Mouse (Mus musculus) bone marrow, adult 2 months (tissue): ENCODE measurements around the gene Mettl22. TPM values are rescaled to one million over a fixed set of nuclear protein-coding genes. Genes with fewer than 3 reads are reported as not detected.

Experiments used
- H3K27ac ChIP-seq: fragments of 200-500 bp; 2 replicates; pipeline ENCODE4 v1.5.1; 2012; ENCODE audit warnings: low read depth, mild to moderate bottlenecking, control low read depth, inconsistent platforms, low read length; ENCODE audit not compliant: control insufficient read depth, poor library complexity, insufficient read depth
- H3K4me1 ChIP-seq: fragments of 200-500 bp; 2 replicates; pipeline ENCODE4 v1.6.1; 2011; ENCODE audit warnings: low read length; ENCODE audit not compliant: control insufficient read depth, insufficient read depth
- H3K4me3 ChIP-seq: fragments of 200-500 bp; replicated peaks from 2 replicates; pipeline ENCODE3; 2011; ENCODE audit warnings: mild to moderate bottlenecking, low read depth, low read length, control low read depth; ENCODE audit not compliant: control insufficient read depth
- CTCF ChIP-seq: fragments of 200-500 bp; IDR thresholded peaks from 2 replicates; pipeline ENCODE4 v1.5.1; 2011; ENCODE audit warnings: low read length, control low read depth; ENCODE audit not compliant: control insufficient read depth, insufficient read depth
- POLR2A ChIP-seq: fragments of 200-500 bp; IDR thresholded peaks from 2 replicates; pipeline ENCODE4 v1.6.1; 2011; ENCODE audit warnings: low read depth, mild to moderate bottlenecking, control low read depth, low read length, borderline replicate concordance; ENCODE audit not compliant: control insufficient read depth
- WGBS: fragments of 180-500 bp; shearing (Covaris S2); methylation state at CpG from one replicate; pipeline ENCODE4 v1.1.7; 2018; 5-methylcytosine and 5-hydroxymethylcytosine counted together
- polyA plus RNA-seq: library from polyadenylated mRNA; stranded (reverse); fragments of >200 nt; gene quantifications from 2 replicates; pipeline ENCODE4 v1.2.4, GENCODE M21; 2011; ENCODE audit warnings: low replicate concordance; ENCODE audit not compliant: missing spikeins, insufficient read depth, insufficient read length

Mettl22 gene
- polyA plus RNA-seq, 1 experiment, result 11.5 TPM

- Histone ChIP-seq H3K4me1 (no peaks in the 10 kb centered on the region), H3K4me3 (no peak overlapping the region), H3K27ac (no peak overlapping the region)
- TF ChIP-seq POLR2A (no peak), CTCF (no peak)
- WGBS, result 28% methylated on average over 4 of the region's 4 CpGs
Observed at GRCm38 (mm10) chr16:8521322-8521721, 50.7 kb downstream of the Mettl22 start.

GRCm38 (mm10) chr16:8523480-8524144 is 53.0 kb downstream of the Mettl22 start:
- Histone ChIP-seq H3K4me1 (no peaks in the 10 kb centered on the region), H3K4me3 (no peak overlapping the region), H3K27ac (no peak overlapping the region)
- 59% methylated on average over 11 of the region's 11 CpGs for whole genome bisulfite sequencing
- TF ChIP-seq POLR2A (no peak), CTCF (no peak)

- WGBS, result 77% methylated on average over 16 of the region's 16 CpGs
- Histone ChIP-seq H3K27ac (no peak overlapping the region), H3K4me1 (no peaks in the 10 kb centered on the region), H3K4me3 (no peak overlapping the region)
- no peak for TF ChIP-seq POLR2A
- no peak for TF ChIP-seq CTCF
Observed at GRCm38 (mm10) chr16:8524163-8524847, 53.7 kb downstream of the Mettl22 start.

- TF ChIP-seq CTCF, result no peak
- TF ChIP-seq POLR2A, result no peak
- no peaks in the 10 kb centered on the region for H3K4me1 ChIP-seq
- no peak overlapping the region for H3K4me3 ChIP-seq
- 73% methylated on average over 3 of the region's 3 CpGs for WGBS
- H3K27ac ChIP-seq, result no peak overlapping the region
Observed at GRCm38 (mm10) chr16:8525293-8525692, 54.7 kb downstream of the Mettl22 start.

GRCm38 (mm10) chr16:8525877-8526276 is 55.3 kb downstream of the Mettl22 start:
- no peak overlapping the region for H3K4me3 ChIP-seq
- 69% methylated on average over 7 of the region's 7 CpGs for WGBS
- H3K27ac ChIP-seq, result no peak overlapping the region
- no peaks in the 10 kb centered on the region for H3K4me1 ChIP-seq
- TF ChIP-seq CTCF (no peak), POLR2A (no peak)

GRCm38 (mm10) chr16:8529389-8529788 is 58.8 kb downstream of the Mettl22 start:
- WGBS, result 81% methylated on average over 1 of the region's 1 CpGs
- Histone ChIP-seq H3K27ac (no peak overlapping the region), H3K4me3 (no peak overlapping the region), H3K4me1 (no peaks in the 10 kb centered on the region)
- TF ChIP-seq POLR2A, result no peak
- TF ChIP-seq CTCF, result no peak

- WGBS, result 55% methylated on average over 14 of the region's 14 CpGs
- no peak for TF ChIP-seq POLR2A
- TF ChIP-seq CTCF, result no peak
- no peaks in the 10 kb centered on the region for H3K4me1 ChIP-seq
- H3K27ac ChIP-seq, result no peak overlapping the region
- H3K4me3 ChIP-seq, result no peak overlapping the region
Observed at GRCm38 (mm10) chr16:8530018-8530417, 59.4 kb downstream of the Mettl22 start.

- 79% methylated on average over 9 of the region's 9 CpGs for WGBS
- Histone ChIP-seq H3K4me1 (no peaks in the 10 kb centered on the region), H3K4me3 (no peak overlapping the region)
Observed at GRCm38 (mm10) chr16:8532461-8532860, 61.9 kb downstream of the Mettl22 start.

More at GRCm38 (mm10) chr16:8532461-8532860, 61.9 kb downstream of the Mettl22 start:
- TF ChIP-seq CTCF (no peak), POLR2A (no peak)
- no peak overlapping the region for H3K27ac ChIP-seq
